Mouse (Mus musculus) hindbrain, embryonic 16.5 days (tissue): ENCODE results near the gene Il1rap. TPM values are rescaled to one million over a fixed set of nuclear protein-coding genes. Genes with fewer than 3 reads are reported as not detected.

Source experiments
- ATAC-seq: fragments of 200-750 bp; cut with Nextera tagmentation; 2 replicates; pipeline ENCODE4 v1.8.0; 2017; ENCODE audit warnings: moderate TSS enrichment, moderate library complexity
- H3K27ac ChIP-seq: fragments of 300-500 bp; sonication (generic); 2 replicates; pipeline ENCODE4 v1.5.1; 2014; ENCODE audit warnings: low read depth, mild to moderate bottlenecking, control low read depth, low read length, moderate library complexity
- H3K27me3 ChIP-seq: fragments of 300-500 bp; sonication (generic); replicated peaks from 2 replicates; pipeline ENCODE4 v1.6.1; 2014; ENCODE audit warnings: low read length; ENCODE audit not compliant: control insufficient read depth, insufficient read depth
- H3K36me3 ChIP-seq: fragments of 300-500 bp; sonication (generic); 2 replicates; pipeline ENCODE4 v1.6.1; 2014; ENCODE audit warnings: mild to moderate bottlenecking, low read length, moderate library complexity, mixed read lengths; ENCODE audit not compliant: control insufficient read depth, insufficient read depth
- H3K4me1 ChIP-seq: fragments of 300-500 bp; sonication (generic); 2 replicates; pipeline ENCODE4 v1.6.1; 2014; ENCODE audit warnings: low read depth, low read length; ENCODE audit not compliant: control insufficient read depth, insufficient read depth
- H3K4me2 ChIP-seq: fragments of 300-500 bp; sonication (generic); 2 replicates; pipeline ENCODE4 v1.6.1; 2014; ENCODE audit warnings: mild to moderate bottlenecking, low read length, control low read depth, moderate library complexity
- H3K4me3 ChIP-seq: fragments of 300-500 bp; sonication (generic); 2 replicates; pipeline ENCODE4 v1.5.1; 2014; ENCODE audit warnings: mild to moderate bottlenecking, low read length, control low read depth, moderate library complexity
- H3K9ac ChIP-seq: fragments of 300-500 bp; sonication (generic); 2 replicates; pipeline ENCODE4 v1.6.1; 2014; ENCODE audit warnings: low read depth, mild to moderate bottlenecking, control low read depth, low read length, moderate library complexity
- H3K9me3 ChIP-seq: fragments of 300-500 bp; sonication (generic); 2 replicates; pipeline ENCODE4 v1.6.1; 2014; ENCODE audit warnings: mild to moderate bottlenecking, low read length, moderate library complexity; ENCODE audit not compliant: control insufficient read depth
- WGBS: fragments of 180-500 bp; shearing (Covaris S2); extraction: QIAGEN DNeasy Blood & Tissue Kit; methylation state at CpG from one replicate; pipeline ENCODE4 v1.1.7; 2014; 5-methylcytosine and 5-hydroxymethylcytosine counted together
- polyA plus RNA-seq: library from polyadenylated mRNA; unstranded; fragments of >200 nt; fragmentation: Nextera tagmentation; extraction: Ambion mirVana; gene quantifications from 2 replicates; pipeline ENCODE4 v1.2.1, GENCODE M21; 2015

Il1rap gene
- polyA plus RNA-seq, 1 experiment from 2014 or later = 13.6 TPM

- Histone ChIP-seq H3K9ac (no peak overlapping the region), H3K27me3 (no peaks in the 10 kb centered on the region), H3K27ac (no peak overlapping the region), H3K9me3 (no peaks in the 10 kb centered on the region), H3K36me3 (no peaks in the 10 kb centered on the region), H3K4me2 (no peak overlapping the region), H3K4me3 (no peak overlapping the region), H3K4me1 (no peaks in the 10 kb centered on the region)
- WGBS = 88% methylated on average over 5 of the region's 5 CpGs
- ATAC-seq = no peak
These were observed 174.1 kb downstream of the Il1rap start for GRCm38 (mm10) chr16:26755381-26756155.

GRCm38 (mm10) chr16:26775976-26776375, 194.5 kb downstream of the Il1rap start:
- Histone ChIP-seq H3K36me3 (no peaks in the 10 kb centered on the region), H3K4me1 (no peaks in the 10 kb centered on the region), H3K9ac (no peak overlapping the region), H3K4me3 (no peak overlapping the region), H3K4me2 (no peak overlapping the region), H3K27ac (no peak overlapping the region), H3K9me3 (no peaks in the 10 kb centered on the region), H3K27me3 (no peaks in the 10 kb centered on the region)
- ATAC-seq = no peak
- WGBS = 90% methylated on average over 2 of the region's 2 CpGs

- no peak overlapping the region for H3K27ac ChIP-seq
- no peak overlapping the region for H3K4me3 ChIP-seq
- no peak for ATAC-seq
- no peak overlapping the region for H3K9ac ChIP-seq
- no peaks in the 10 kb centered on the region for H3K9me3 ChIP-seq
- 4% methylated on average over 1 of the region's 1 CpGs for WGBS
- H3K4me1 ChIP-seq = no peaks in the 10 kb centered on the region
- H3K36me3 ChIP-seq = no peaks in the 10 kb centered on the region
- no peak overlapping the region for H3K4me2 ChIP-seq
- no peaks in the 10 kb centered on the region for H3K27me3 ChIP-seq
These were observed 195.6 kb downstream of the Il1rap start for GRCm38 (mm10) chr16:26777132-26777531.

Other genes starting within 250 kb of the Il1rap start
- 10.4 and 11.4 TPM in 2 replicates for gene Cldn1, start 209.9 kb upstream of the Il1rap start, polyA plus RNA-seq
- gene Cldn16, start 118.6 kb upstream of the Il1rap start, polyA plus RNA-seq = not detected in 2 replicates
- not detected in 2 replicates for gene Tmem207, start 54.9 kb upstream of the Il1rap start, polyA plus RNA-seq